Mouse (Mus musculus) myocyte (in vitro differentiated cells): ENCODE measurements at regions not wholly inside any gene's neighbourhood (a gene's known extent, or its start where the extent isn't known, plus 50 kb on each side); places are given as distances from the start of the nearest gene placed in this dataset.
A peak's percentile ranks its signal among the peaks of the same experiment; 100 is the strongest.

Experiments
- H3K27me3 ChIP-seq: one replicate; pipeline ENCODE4 v1.6.1; 2011; ENCODE audit not compliant: control insufficient read depth, insufficient read depth, insufficient read length
- H3K36me3 ChIP-seq: one replicate; pipeline ENCODE4 v1.6.1; 2011; ENCODE audit not compliant: control insufficient read depth, insufficient read depth
- H3K4me2 ChIP-seq: one replicate; pipeline ENCODE4 v1.6.1; 2011; ENCODE audit warnings: low read depth, control low read depth
- H3K4me3 ChIP-seq: one replicate; pipeline ENCODE4 v1.5.1; 2011; ENCODE audit warnings: mild to moderate bottlenecking, control low read depth, moderate library complexity
- H3K79me2 ChIP-seq: one replicate; pipeline ENCODE4 v1.6.1; 2011; ENCODE audit not compliant: control insufficient read depth, insufficient read depth
- H3ac ChIP-seq: one replicate; pipeline ENCODE4 v1.6.1; 2011; ENCODE audit not compliant: control insufficient read depth, insufficient read length
- CEBPB ChIP-seq: IDR thresholded peaks from 2 replicates; pipeline ENCODE4 v1.6.1; 2011; ENCODE audit warnings: mild to moderate bottlenecking, moderate library complexity; ENCODE audit not compliant: poor library complexity, insufficient read depth, severe bottlenecking
- E2F4 ChIP-seq: IDR thresholded peaks from one replicate; pipeline ENCODE4 v1.6.1; 2011; ENCODE audit warnings: mild to moderate bottlenecking, control low read depth, moderate library complexity; ENCODE audit not compliant: insufficient read depth
- MAX ChIP-seq: IDR thresholded peaks from one replicate; pipeline ENCODE4 v1.6.1; 2011; ENCODE audit warnings: low read depth, mild to moderate bottlenecking, control low read depth
- MYOD1 ChIP-seq, 3 experiments: IDR thresholded peaks; one replicate each; pipeline ENCODE4 v1.6.1; 2011; ENCODE audit warnings: control low read depth in 2 of 3, low read depth in 2 of 3, mild to moderate bottlenecking in 2 of 3, moderate library complexity in 1 of 3; ENCODE audit not compliant: insufficient read length in 2 of 3, control insufficient read depth in 1 of 3
- MYOG ChIP-seq, 3 experiments: IDR thresholded peaks; one replicate each; pipeline ENCODE4 v1.6.1; 2011; ENCODE audit warnings: control low read depth in 2 of 3, low read depth in 2 of 3, mild to moderate bottlenecking in 2 of 3; ENCODE audit not compliant: insufficient read length in 2 of 3, control insufficient read depth in 1 of 3, insufficient read depth in 1 of 3
- POLR2A ChIP-seq: IDR thresholded peaks from one replicate; pipeline ENCODE4 v1.6.1; 2011; ENCODE audit warnings: low read depth, mild to moderate bottlenecking, control low read depth, moderate library complexity; ENCODE audit not compliant: insufficient read length
- POLR2AphosphoS2 ChIP-seq: IDR thresholded peaks from one replicate; pipeline ENCODE4 v1.6.1; 2011; ENCODE audit warnings: low read depth, control low read depth; ENCODE audit not compliant: insufficient read length
- REST ChIP-seq: IDR thresholded peaks from one replicate; pipeline ENCODE4 v1.6.1; 2011; ENCODE audit warnings: mild to moderate bottlenecking, control low read depth, moderate library complexity; ENCODE audit not compliant: insufficient read depth, insufficient read length
- SRF ChIP-seq: IDR thresholded peaks from one replicate; pipeline ENCODE4 v1.6.1; 2011; ENCODE audit warnings: low read depth; ENCODE audit not compliant: control insufficient read depth, insufficient read length
- TCF12 ChIP-seq: IDR thresholded peaks from one replicate; pipeline ENCODE4 v1.6.1; 2011; ENCODE audit warnings: mild to moderate bottlenecking, control low read depth; ENCODE audit not compliant: poor library complexity, insufficient read depth, severe bottlenecking
- TCF3 ChIP-seq: IDR thresholded peaks from one replicate; pipeline ENCODE4 v1.6.1; 2011; ENCODE audit warnings: low read depth, control low read depth; ENCODE audit not compliant: insufficient read length
- USF1 ChIP-seq: IDR thresholded peaks from one replicate; pipeline ENCODE4 v1.6.1; 2011; ENCODE audit warnings: low read depth, mild to moderate bottlenecking, control low read depth, moderate library complexity

DNA sequence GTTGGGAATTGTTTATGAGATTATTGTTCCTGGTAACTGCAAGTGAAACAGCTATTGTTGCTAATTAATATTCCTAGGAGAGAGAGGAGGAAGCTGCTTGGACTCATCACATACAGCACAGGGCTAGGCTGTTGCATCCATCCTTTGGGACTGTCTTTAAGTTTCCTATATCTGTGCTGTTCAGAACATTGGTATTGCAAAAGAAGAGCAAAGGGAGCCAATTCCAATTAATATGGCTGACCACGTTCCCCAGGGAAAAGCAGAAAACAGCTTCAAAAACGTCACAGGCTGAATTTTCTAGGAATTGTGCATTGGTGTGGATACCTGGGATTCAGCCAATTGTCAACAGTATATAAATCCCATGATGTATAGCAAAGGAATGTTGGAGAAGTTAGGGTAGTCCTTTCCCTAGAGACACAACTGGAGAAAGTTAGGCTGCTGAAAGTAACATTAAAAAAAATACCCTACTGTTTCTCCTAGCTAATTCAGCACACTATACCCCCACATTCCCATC is 251.3 kb upstream of the Xrcc4 start:
- Histone ChIP-seq H3K4me3 (no peak overlapping the region), H3K79me2 (no peaks in the 10 kb centered on the region), H3K36me3 (no peaks in the 10 kb centered on the region), H3K4me2 (no peak overlapping the region), H3ac (no peak overlapping the region), H3K27me3 (no peaks in the 10 kb centered on the region)
- TF ChIP-seq REST = no peak
- TF ChIP-seq CEBPB = peak; percentile 79; the same call in 1 of the 2 replicates

DNA sequence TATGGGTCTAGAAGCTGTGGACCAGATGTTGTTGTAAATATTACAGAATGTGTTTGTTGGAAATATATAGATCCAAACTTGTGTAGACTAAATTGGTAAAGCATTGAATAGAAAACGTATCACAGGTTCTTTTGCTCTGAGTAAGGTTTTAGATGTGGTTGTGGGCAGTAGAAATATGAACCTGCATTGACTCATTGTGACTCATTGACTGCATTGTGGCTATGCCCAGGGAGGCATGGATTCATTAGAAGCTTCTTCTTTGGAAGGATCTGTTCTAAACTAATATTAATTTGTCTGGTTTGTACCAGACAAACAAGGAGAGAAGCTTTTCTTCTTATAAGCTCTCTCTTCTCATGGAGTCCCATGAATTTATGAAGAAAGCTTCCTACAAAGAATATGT is 248.2 kb upstream of the Xrcc4 start:
- no peaks in the 10 kb centered on the region for H3K27me3 ChIP-seq
- no peak overlapping the region for H3ac ChIP-seq
- peak overlapping the region; percentile 31 for H3K4me2 ChIP-seq
- H3K36me3 ChIP-seq = no peaks in the 10 kb centered on the region
- no peak overlapping the region for H3K4me3 ChIP-seq
- TF ChIP-seq POLR2AphosphoS2 (no peak), POLR2A (no peak), SRF (no peak), REST (no peak), USF1 (no peak), TCF12 (no peak), CEBPB (no peak), MAX (no peak), E2F4 (no peak)
- no peaks in the 10 kb centered on the region for H3K79me2 ChIP-seq

DNA sequence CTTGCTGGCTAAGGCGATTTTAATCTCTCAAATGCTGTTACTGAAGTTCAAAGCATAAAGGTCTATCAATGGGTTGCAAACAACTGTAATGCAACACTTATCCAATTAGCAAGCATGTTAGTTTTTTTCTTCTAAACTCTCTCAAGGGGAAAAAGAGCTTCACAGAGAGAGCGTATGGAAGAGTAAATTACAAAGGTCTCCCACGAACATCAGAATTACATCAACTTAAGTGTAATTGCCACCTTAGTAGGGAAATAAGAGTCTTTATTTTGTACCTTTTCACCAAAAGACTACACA is 246.3 kb upstream of the Xrcc4 start:
- Histone ChIP-seq H3K36me3 (no peaks in the 10 kb centered on the region), H3K27me3 (no peaks in the 10 kb centered on the region), H3K79me2 (no peaks in the 10 kb centered on the region), H3K4me3 (no peak overlapping the region), H3K4me2 (no peak overlapping the region), H3ac (no peak overlapping the region)
- TF ChIP-seq MYOD1 (IDR thresholded peaks at IDR 0.05; ENCODE audit: control insufficient read depth in 1 of 3, insufficient read length in 2 of 3, low read depth in 2 of 3) = no peak
- TF ChIP-seq MAX = no peak

DNA sequence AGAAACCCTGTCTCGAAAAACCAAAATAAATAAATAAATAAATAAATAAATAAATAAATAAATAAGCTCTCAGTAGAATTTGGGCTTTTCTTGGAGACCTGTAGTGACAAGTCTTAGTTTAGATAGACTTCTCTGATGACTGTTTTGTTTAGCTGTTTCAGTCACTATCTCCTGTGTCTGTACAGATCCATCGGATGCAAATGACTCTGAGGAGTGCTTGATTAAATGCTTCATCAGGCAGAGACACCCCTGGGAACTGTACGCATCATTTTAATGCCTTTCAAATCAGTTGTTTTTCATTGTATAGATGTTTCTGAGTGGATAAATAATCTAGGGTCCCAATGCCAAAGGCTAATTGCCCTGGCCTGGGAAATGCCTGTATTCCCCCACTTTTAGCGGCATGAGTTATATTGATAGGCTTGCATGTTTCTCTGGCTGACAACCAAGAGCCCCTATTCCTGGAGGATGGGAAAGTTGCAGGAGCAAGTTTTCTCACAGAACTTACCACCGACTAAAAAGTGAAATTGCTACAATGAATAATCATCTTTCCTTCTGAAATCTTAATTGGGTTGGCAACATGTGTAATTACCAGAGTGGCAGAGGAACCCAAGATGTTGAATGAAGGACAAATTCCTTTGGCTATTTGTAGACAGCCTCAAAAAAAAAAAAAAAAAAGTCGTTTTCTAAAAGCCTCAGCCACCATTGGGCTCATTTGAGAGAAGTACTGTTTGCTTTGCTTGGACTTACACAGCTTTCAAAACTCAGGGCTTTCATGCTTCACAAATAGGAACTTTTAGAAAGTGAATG is 245.7 kb upstream of the Xrcc4 start:
- no peaks in the 10 kb centered on the region for H3K36me3 ChIP-seq
- H3K79me2 ChIP-seq = no peaks in the 10 kb centered on the region
- no peak overlapping the region for H3K4me3 ChIP-seq
- TF ChIP-seq REST = no peak
- TF ChIP-seq TCF3 = no peak
- TF ChIP-seq TCF12 = no peak
- TF ChIP-seq MAX = no peak
- no peak for TF ChIP-seq USF1
- TF ChIP-seq POLR2AphosphoS2 = no peak
- no peak for TF ChIP-seq SRF
- no peak for TF ChIP-seq CEBPB
- TF ChIP-seq POLR2A = no peak
- no peak for TF ChIP-seq MYOD1 (IDR thresholded peaks at IDR 0.05; ENCODE audit: control insufficient read depth in 1 of 3, insufficient read length in 2 of 3, low read depth in 2 of 3)
- TF ChIP-seq E2F4 = no peak
- TF ChIP-seq MYOG (IDR thresholded peaks at IDR 0.05; ENCODE audit: control insufficient read depth in 1 of 3, insufficient read depth in 1 of 3, insufficient read length in 2 of 3, low read depth in 2 of 3) = no peak
- H3ac ChIP-seq = no peak overlapping the region
- H3K4me2 ChIP-seq = no peak overlapping the region
- no peaks in the 10 kb centered on the region for H3K27me3 ChIP-seq

DNA sequence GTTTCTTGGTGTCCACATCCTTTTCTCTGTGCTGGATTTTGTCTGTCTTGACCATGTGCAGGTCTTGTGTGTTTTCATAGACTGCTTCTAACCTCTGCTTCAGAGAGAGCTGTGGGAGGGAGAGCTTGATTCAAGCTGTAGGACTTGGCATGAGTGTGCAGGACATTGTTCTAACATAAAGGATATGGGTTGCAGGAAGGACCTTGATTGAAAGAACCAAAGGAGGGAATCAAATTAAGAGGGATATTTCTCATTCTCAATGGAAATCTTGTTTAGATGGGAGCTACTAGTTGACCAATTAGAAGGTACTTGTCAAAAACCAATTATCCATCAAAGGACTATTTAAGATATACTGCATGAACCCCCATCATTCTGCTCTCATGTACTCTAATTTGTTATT is 244.9 kb upstream of the Xrcc4 start:
- no peak for TF ChIP-seq POLR2AphosphoS2
- TF ChIP-seq MAX = no peak
- no peak for TF ChIP-seq TCF12
- TF ChIP-seq CEBPB = no peak
- no peak for TF ChIP-seq REST
- no peak for TF ChIP-seq MYOD1 (IDR thresholded peaks at IDR 0.05; ENCODE audit: control insufficient read depth in 1 of 3, insufficient read length in 2 of 3, low read depth in 2 of 3)
- no peak for TF ChIP-seq USF1
- no peak for TF ChIP-seq SRF
- TF ChIP-seq MYOG (IDR thresholded peaks at IDR 0.05; ENCODE audit: control insufficient read depth in 1 of 3, insufficient read depth in 1 of 3, insufficient read length in 2 of 3, low read depth in 2 of 3) = no peak
- TF ChIP-seq E2F4 = no peak
- TF ChIP-seq TCF3 = no peak
- no peak for TF ChIP-seq POLR2A
- Histone ChIP-seq H3K4me2 (no peak overlapping the region), H3ac (no peak overlapping the region), H3K4me3 (no peak overlapping the region), H3K79me2 (no peaks in the 10 kb centered on the region), H3K36me3 (no peaks in the 10 kb centered on the region), H3K27me3 (no peaks in the 10 kb centered on the region)
